Mouse (Mus musculus) left cerebral cortex, adult 6 months (tissue): ENCODE measurements around the gene Vmn1r202. TPM values are rescaled to one million over a fixed set of nuclear protein-coding genes. Genes with fewer than 3 reads are reported as not detected.

Source experiments
- long read RNA-seq, 2 experiments: library from polyadenylated mRNA; unstranded; transcript quantifications; one replicate each; pipeline ENCODE4 v2.0.0; 2019 to 2020
- polyA plus RNA-seq: library from polyadenylated mRNA; unstranded; fragments of <200 nt; fragmentation: Nextera tagmentation; gene quantifications from 2 replicates; pipeline ENCODE4 v1.2.3, GENCODE M21; 2021

The Vmn1r202 gene
- 0.03 TPM in 1 of 2 replicates, not detected in the other for polyA plus RNA-seq
- long read RNA-seq, experiment 1: 0 reads
- long read RNA-seq, experiment 2: 0 reads

DNA sequence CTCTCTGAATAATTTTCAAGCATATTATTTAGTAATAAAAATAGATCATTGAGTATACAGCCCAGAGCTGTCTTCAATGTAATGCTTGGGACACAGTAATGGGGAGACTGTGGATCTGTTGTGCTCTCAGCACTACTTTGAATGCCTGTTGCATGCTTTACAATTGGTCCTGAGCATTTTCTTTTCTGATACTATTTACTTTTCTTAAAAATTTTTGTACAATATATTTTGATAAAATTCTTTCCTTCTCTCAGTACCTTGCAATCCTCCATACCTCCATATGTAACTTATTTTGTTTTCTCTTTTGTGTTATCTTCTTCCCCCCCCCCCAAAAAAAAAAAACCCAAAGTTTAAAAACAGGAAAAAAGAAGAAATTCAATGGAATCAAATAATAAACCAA is at the start of gene Vmn1r202:
Vmn1r202 (minus strand) TSS at position 101 of the 400 bp plus-strand sequence.

DNA sequence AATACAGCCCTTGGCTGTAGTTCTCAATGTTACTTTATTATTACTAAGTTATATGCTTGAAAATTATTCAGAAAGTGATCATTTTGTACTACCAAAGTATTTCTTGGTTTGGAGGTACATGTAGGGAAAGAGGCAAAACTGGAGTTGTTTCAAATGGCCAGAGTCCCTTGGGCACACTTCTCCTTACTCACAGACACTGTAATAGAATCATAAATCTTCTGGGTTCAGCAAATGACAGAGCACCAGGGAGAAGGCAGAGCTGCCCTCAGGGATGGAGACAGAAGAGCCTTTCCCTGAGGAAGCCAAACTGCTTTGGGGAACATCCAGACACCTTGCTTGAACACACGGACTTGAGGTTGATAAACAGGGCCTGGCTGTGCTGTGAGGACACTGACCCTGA is 47.7 kb upstream of the Vmn1r202 start, which contains the start of gene Vmn1r204:
Vmn1r204 (plus strand) TSS at position 301 of the 400 bp plus-strand sequence.

DNA sequence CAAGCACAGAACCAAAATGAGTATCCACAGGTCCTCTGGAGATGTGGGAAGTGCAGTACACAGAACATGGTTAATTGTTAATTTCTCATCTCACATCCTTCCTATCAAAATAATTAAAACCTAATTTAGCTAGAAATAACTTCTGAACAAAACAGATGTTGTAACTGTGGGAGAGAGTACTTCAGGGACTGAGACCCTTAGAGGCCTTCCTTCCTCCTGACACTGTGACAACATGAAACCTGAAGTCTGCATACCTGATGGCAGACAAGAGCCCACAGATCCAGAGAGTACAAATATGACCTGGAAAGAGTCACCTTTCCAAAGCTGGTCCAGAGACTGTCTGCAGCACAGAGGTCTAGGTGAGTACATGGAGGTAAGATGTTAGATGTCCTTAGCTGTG is 12.6 kb upstream of the Vmn1r202 start, which contains the start of gene Vmn1r203:
Vmn1r203 (plus strand) TSS at position 301 of the 400 bp plus-strand sequence.

DNA sequence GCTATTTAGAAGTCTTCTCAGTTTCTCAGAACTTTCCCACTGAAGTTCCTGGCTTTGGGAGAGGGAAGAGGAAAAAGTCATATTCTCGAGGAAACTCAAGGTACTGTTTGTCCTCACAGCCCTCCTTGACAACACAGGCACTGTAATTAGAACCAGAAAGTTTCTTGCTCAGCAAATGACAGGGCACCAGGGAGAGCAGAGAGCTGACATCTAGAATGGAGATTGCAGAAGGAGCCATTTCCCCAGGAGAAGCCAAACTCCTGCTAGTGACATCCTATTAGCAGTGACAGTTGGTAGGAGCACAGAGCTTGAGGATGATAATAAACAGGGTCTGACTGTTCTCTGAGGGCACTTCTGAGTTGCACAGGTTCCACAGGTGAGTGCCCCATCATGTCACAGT is 33.6 kb downstream of the Vmn1r202 start, which contains the start of gene Vmn1r201:
Vmn1r201 (plus strand) TSS at position 301 of the 400 bp plus-strand sequence.

Other genes starting within 250 kb of the Vmn1r202 start
- gene Vmn1r195, start 234.9 kb downstream of the Vmn1r202 start, polyA plus RNA-seq: not detected in 2 replicates
- not detected in 2 replicates for gene Vmn1r196, start 215.5 kb downstream of the Vmn1r202 start, polyA plus RNA-seq
- not detected in 2 replicates for gene Vmn1r197, start 180.8 kb downstream of the Vmn1r202 start, polyA plus RNA-seq
- gene Vmn1r198, start 155.0 kb downstream of the Vmn1r202 start, polyA plus RNA-seq: not detected in 2 replicates
- gene Vmn1r199, start 125.6 kb downstream of the Vmn1r202 start, polyA plus RNA-seq: not detected in 2 replicates
- not detected in 2 replicates for gene Vmn1r200, start 115.0 kb downstream of the Vmn1r202 start, polyA plus RNA-seq
- not detected in 2 replicates for gene Vmn1r201, start 33.5 kb downstream of the Vmn1r202 start, polyA plus RNA-seq
- not detected in 2 replicates for gene Vmn1r203, start 12.7 kb upstream of the Vmn1r202 start, polyA plus RNA-seq
- gene Vmn1r204, start 47.8 kb upstream of the Vmn1r202 start, polyA plus RNA-seq: not detected in 2 replicates
- not detected in 2 replicates for gene Vmn1r205, start 87.6 kb upstream of the Vmn1r202 start, polyA plus RNA-seq
- 0.05 TPM in 1 of 2 replicates, not detected in the other for gene Vmn1r206, start 118.9 kb upstream of the Vmn1r202 start, polyA plus RNA-seq
- not detected in 2 replicates for gene Vmn1r207-ps, start 224.2 kb upstream of the Vmn1r202 start, polyA plus RNA-seq